Mouse (Mus musculus) heart, adult 2 months (tissue): ENCODE data around the gene Uckl1.
A peak's percentile ranks its signal among the peaks of the same experiment; 100 is the strongest.

Experiments used
- CTCF ChIP-seq: fragments of 200-600 bp; IDR thresholded peaks from 2 replicates; pipeline ENCODE4 v1.8.1; 2022; ENCODE audit warnings: antibody characterized with exemption, mild to moderate bottlenecking, moderate library complexity
- POLR2A ChIP-seq: fragments of 200-500 bp; IDR thresholded peaks from 2 replicates; pipeline ENCODE4 v1.6.1; 2011; ENCODE audit warnings: mild to moderate bottlenecking, low read depth, low read length, control low read depth; ENCODE audit not compliant: insufficient read depth

- peak; percentile 66 for TF ChIP-seq POLR2A
- peak; percentile 27 for TF ChIP-seq CTCF
Observed at GRCm38 (mm10) chr2:181581402-181582120, 3.1 kb downstream of the Uckl1 start.
